22 mouse cellular contexts compared by ENCODE assay signal in the genomic region with DNA sequence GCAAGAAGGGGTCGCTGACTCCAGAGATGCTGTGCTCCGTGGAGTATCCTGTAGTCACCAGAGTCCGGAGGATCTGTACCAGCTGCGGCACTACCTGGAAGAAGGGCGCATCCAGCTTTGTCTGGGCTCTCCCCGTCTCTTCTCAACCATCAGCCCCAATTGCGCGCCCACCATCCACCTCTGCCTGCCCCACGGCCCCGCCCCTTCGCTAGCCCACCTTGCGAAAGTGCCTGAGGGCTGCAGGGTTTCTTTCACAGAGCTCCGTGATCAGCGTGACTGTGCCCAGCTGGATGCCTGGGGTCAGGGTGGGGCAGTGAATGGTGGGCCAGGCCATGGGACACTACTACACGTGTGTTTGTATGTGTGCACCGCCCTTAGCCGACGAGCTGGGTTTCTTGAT. TPM values are rescaled to one million over a fixed set of nuclear protein-coding genes. Genes with fewer than 3 reads are reported as not detected.
"Had no signal": no experiment of that assay in that cellular context is flagged by ENCODE, and none has a peak within 500 bp of the region (broad histone marks: within the 10 kb centered on the region; RNA-seq: fewer than 3 reads in every experiment).

No protein-coding gene starts in this region.

- H3K27me3 ChIP-seq: stomach, embryonic 15.5 days had no signal

- H3K36me3 ChIP-seq: midbrain, embryonic 13.5 days had no signal

- H3K27ac ChIP-seq: liver, embryonic 12.5 days; liver, embryonic 15.5 days; midbrain, embryonic 13.5 days had no signal

- H3K4me2 ChIP-seq: limb, embryonic 15.5 days; liver, embryonic 15.5 days had no signal

- ATAC-seq: liver, embryonic 12.5 days; lung, postnatal 0 days; midbrain, embryonic 13.5 days; midbrain, embryonic 16.5 days had no signal

- H3K9me3 ChIP-seq: limb, embryonic 12.5 days; limb, embryonic 15.5 days; liver, embryonic 12.5 days; liver, embryonic 15.5 days; megakaryocyte, embryonic 14.5 days; midbrain, embryonic 10.5 days; midbrain, embryonic 13.5 days; stomach, embryonic 15.5 days had no signal

- H3K4me3 ChIP-seq: limb, embryonic 12.5 days; limb, embryonic 15.5 days; liver, embryonic 12.5 days; liver, embryonic 15.5 days; midbrain, embryonic 13.5 days; myocyte had no signal

- DNase-seq: kidney, adult 11 months; kidney, postnatal 14 days; kidney, postnatal 4 days; left cerebral cortex, postnatal 4 days; lung, adult 2 months; right cerebral cortex, adult 18-20 months; right cerebral cortex, postnatal 14 days; right cerebral cortex, postnatal 4 days; spleen, adult 18-20 months; thymus, postnatal 36 days had no signal

- H3K9ac ChIP-seq: limb, embryonic 12.5 days; limb, embryonic 15.5 days; liver, embryonic 12.5 days; liver, embryonic 15.5 days; midbrain, embryonic 13.5 days; stomach, embryonic 15.5 days had no signal

RNA-seq across cellular contexts. Expression of gene Jph4, which starts 12.4 kb away (rescaled TPM):
- total RNA-seq: monocyte, adult 5-6 weeks had no signal
- polyA plus RNA-seq: myocyte had no signal
